Mouse (Mus musculus) midbrain, embryonic 11.5 days (tissue): Measurements from ENCODE around the gene Lrrn4. TPM values are rescaled to one million over a fixed set of nuclear protein-coding genes. Genes with fewer than 3 reads are reported as not detected.
A peak's percentile ranks its signal among the peaks of the same experiment; 100 is the strongest.

Source experiments
- ATAC-seq: fragments of 200-750 bp; cut with Nextera tagmentation; 2 replicates; pipeline ENCODE4 v1.8.0; 2017; ENCODE audit warnings: moderate TSS enrichment, moderate library complexity; ENCODE audit not compliant: low FRiP score
- DNase-seq: peaks from one replicate; pipeline ENCODE4 v3.0.0; 2015; ENCODE audit warnings: low spot score; ENCODE audit errors: missing footprints
- H3K27ac ChIP-seq: fragments of 300-500 bp; sonication (generic); 2 replicates; pipeline ENCODE4 v1.5.1; 2014; ENCODE audit warnings: low read depth, low read length
- H3K27me3 ChIP-seq: fragments of 300-500 bp; sonication (generic); 2 replicates; pipeline ENCODE4 v1.6.1; 2014; ENCODE audit warnings: mild to moderate bottlenecking, low read length, moderate library complexity, mixed read lengths; ENCODE audit not compliant: control insufficient read depth, insufficient read depth
- H3K36me3 ChIP-seq: fragments of 300-500 bp; sonication (generic); 2 replicates; pipeline ENCODE4 v1.6.1; 2014; ENCODE audit warnings: mild to moderate bottlenecking, low read length, moderate library complexity, mixed read lengths; ENCODE audit not compliant: control insufficient read depth, insufficient read depth
- H3K4me1 ChIP-seq: fragments of 300-500 bp; sonication (generic); 2 replicates; pipeline ENCODE4 v1.6.1; 2014; ENCODE audit warnings: low read length; ENCODE audit not compliant: control insufficient read depth, insufficient read depth
- H3K4me2 ChIP-seq: fragments of 300-500 bp; sonication (generic); 2 replicates; pipeline ENCODE4 v1.6.1; 2014; ENCODE audit warnings: mild to moderate bottlenecking, moderate library complexity
- H3K4me3 ChIP-seq: fragments of 300-500 bp; sonication (generic); 2 replicates; pipeline ENCODE4 v1.5.1; 2014; ENCODE audit warnings: low read depth, low read length
- H3K9ac ChIP-seq: fragments of 300-500 bp; sonication (generic); 2 replicates; pipeline ENCODE4 v1.6.1; 2014; ENCODE audit warnings: low read length
- H3K9me3 ChIP-seq: fragments of 300-500 bp; sonication (generic); 2 replicates; pipeline ENCODE4 v1.6.1; 2016; ENCODE audit warnings: low read length; ENCODE audit not compliant: control insufficient read depth
- WGBS: fragments of 180-500 bp; shearing (Covaris S2); extraction: QIAGEN DNeasy Blood & Tissue Kit; methylation state at CpG from one replicate; pipeline ENCODE4 v1.1.7; 2014; 5-methylcytosine and 5-hydroxymethylcytosine counted together
- polyA plus RNA-seq: library from polyadenylated mRNA; unstranded; fragments of >200 nt; fragmentation: Nextera tagmentation; extraction: Ambion mirVana; gene quantifications from 2 replicates; pipeline ENCODE4 v1.2.1, GENCODE M21; 2014

The Lrrn4 gene
- 0.14 and 0.18 TPM in 2 replicates for polyA plus RNA-seq

DNA sequence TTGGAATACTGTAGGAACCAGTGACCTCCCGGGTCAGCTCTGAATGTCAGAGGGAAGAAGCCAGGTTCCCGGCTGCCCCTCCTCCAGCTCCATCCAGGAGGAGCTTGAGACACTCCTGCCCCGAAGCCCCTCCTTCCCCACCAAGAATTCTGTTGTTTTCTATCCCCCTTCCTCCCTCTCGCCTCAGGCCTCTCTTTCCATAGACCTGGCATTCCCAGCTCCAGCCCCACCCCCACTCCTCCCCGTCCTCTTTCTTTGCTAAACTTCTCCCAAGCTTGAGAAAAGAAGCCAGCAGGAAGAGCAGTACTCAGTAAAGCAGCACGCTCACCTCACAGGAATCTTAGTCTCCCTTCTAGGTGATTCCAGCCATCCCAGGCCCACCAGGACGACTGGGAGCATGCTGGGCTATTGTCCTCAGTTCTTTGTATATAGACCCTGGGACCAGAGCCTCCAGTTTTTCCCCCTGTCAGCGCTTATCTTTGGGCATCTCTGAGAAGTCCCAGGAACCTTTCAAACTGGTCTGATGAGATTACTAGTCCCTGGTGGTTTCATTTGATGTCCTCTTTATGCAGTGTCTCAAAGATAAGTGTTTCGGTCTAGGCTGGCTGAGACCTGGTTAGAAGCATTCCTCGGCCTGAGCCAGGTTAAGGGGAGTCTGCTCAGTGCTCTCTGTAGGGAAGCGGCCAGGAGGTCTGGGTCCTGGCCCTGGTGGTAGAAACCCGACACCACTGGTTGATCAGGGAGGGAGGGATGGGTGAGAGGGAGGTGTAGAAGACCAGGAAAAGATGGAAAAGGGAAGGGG is at the start of gene Lrrn4:
Lrrn4 (minus strand) TSS at position 48 of the 802 bp plus-strand sequence.
- no peak within 1 kb of the TSS for H3K27ac ChIP-seq
- peak within 1 kb of the TSS; percentile 6; the same call in 1 of the 2 replicates for H3K9ac ChIP-seq
- H3K4me1 ChIP-seq = peaks cover 18% of the 10 kb centered on the region
- no peaks in the 10 kb centered on the region for H3K36me3 ChIP-seq
- peak within 1 kb of the TSS; percentile 53 for H3K4me3 ChIP-seq
- WGBS = 5% methylated on average over 12 of the region's 12 CpGs
- peak within 1 kb of the TSS; percentile 91 for H3K4me2 ChIP-seq
- ATAC-seq (no peak), DNase-seq (peak; percentile 87)
- H3K27me3 ChIP-seq = peaks cover 30% of the 10 kb centered on the region
- H3K9me3 ChIP-seq = no peaks in the 10 kb centered on the region

DNA sequence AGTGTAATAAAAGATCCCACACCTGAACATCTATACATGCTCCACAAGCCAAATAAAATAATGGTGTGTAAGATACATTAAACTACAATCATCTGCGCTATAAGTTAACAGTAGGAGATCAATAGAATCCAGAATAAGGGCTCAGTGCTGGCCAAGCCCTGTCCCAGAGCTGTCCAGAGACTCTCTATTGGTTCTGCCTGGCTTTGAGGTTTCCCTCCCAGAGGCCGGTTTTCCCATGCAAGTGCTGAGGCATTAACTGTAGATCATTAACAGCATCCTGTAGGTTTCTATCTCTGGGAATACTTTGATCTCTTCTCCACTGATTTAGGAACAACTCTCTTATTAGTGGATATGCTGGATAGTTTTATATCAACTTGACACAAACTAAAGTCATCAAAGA is 48.3 kb upstream of the Lrrn4 start:
- Histone ChIP-seq H3K27me3 (no peaks in the 10 kb centered on the region), H3K4me1 (no peaks in the 10 kb centered on the region), H3K27ac (no peak overlapping the region), H3K36me3 (no peaks in the 10 kb centered on the region), H3K4me3 (no peak overlapping the region), H3K9ac (no peak overlapping the region), H3K9me3 (no peaks in the 10 kb centered on the region), H3K4me2 (no peak overlapping the region)
- DNase-seq (no peak), ATAC-seq (no peak)
- 93% methylated on average over 2 of the region's 2 CpGs for WGBS

DNA sequence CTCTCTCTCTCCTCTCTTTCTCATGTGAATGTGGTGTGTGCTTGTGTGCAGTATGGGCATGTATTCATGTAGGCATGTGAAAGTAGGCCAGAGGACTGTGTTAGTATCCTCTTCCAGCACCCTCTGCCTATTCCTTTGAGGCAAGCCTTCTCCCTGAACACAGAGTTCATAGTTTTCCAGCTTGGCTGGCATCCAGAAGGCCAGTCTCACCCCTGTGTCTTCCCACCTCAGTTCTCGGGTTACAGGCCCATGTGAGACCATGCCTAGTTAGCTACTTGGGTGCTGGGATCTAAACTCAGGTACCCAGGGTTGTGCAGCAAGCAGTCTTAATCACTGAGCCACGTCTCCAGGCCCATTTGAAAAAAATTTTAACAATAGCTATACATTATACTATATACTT is 47.2 kb upstream of the Lrrn4 start:
- DNase-seq (no peak), ATAC-seq (no peak)
- H3K4me1 ChIP-seq = no peaks in the 10 kb centered on the region
- 59% methylated on average over 2 of the region's 2 CpGs for WGBS
- no peak overlapping the region for H3K4me3 ChIP-seq
- H3K36me3 ChIP-seq = no peaks in the 10 kb centered on the region
- no peak overlapping the region for H3K27ac ChIP-seq
- H3K4me2 ChIP-seq = no peak overlapping the region
- no peaks in the 10 kb centered on the region for H3K27me3 ChIP-seq
- H3K9me3 ChIP-seq = no peaks in the 10 kb centered on the region
- H3K9ac ChIP-seq = no peak overlapping the region

DNA sequence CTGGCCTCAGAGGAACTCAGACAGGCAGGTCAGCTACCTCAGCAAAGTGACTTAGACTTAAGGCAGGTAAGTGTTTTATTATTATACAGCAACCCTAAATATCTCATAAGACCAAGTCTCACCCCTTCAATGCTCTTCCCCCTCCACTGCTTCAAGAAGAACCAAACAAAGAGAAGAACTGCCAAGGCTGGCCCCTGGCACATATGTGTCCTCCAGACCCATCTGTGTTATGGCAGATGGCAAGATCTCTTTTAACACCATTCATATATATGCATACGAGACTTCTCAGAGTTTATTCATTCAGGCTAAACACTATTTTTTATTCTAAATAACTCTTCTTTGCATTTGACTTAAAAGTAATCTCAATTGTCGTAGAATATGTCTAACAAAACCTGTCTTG is 46.6 kb upstream of the Lrrn4 start:
- Histone ChIP-seq H3K9me3 (no peaks in the 10 kb centered on the region), H3K27me3 (no peaks in the 10 kb centered on the region), H3K4me1 (no peaks in the 10 kb centered on the region), H3K4me2 (no peak overlapping the region), H3K27ac (no peak overlapping the region), H3K4me3 (no peak overlapping the region), H3K36me3 (no peaks in the 10 kb centered on the region), H3K9ac (no peak overlapping the region)
- 78% methylated on average over 2 of the region's 2 CpGs for WGBS
- DNase-seq (no peak), ATAC-seq (no peak)

DNA sequence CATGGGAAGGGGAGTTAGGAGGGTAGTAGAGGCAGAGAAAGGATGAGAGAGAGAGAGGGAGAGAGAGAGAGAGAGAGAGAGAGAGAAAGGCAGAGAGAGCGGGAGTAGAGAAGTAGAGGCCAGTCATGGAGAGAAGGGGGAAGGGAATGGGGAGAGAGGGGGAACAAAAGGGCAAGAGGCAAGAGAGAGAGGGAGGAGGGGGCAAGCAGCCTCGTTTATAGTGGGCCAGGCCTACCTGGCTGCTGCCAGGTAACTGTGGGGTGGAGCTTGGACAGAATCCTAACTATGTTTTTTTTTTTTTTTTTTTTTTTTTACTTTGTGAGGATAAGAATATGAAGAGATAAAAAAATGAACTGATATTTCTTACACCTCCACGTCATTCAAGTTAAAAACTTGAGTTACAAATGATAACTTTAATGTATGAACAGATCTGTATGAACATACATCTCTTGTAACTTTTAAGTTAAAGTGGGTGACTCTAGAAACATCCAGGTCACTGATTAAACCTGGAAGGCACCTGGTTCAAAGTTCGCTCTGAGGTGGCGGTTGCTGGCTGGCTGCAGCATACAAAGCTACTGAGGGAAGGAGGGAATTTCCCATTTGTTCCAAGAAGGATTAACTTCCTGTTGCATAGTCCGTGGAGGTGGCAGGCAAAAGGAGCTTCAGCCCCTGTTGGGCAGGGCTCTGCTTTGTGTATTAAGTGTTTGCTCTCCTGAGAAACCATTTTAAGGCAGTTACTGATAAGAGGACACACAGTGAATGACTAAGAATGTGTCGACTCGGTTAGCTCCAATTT is 42.8 kb upstream of the Lrrn4 start:
- H3K9me3 ChIP-seq = no peaks in the 10 kb centered on the region
- 44% methylated on average over 8 of the region's 8 CpGs for WGBS
- no peak overlapping the region for H3K4me3 ChIP-seq
- H3K27me3 ChIP-seq = no peaks in the 10 kb centered on the region
- no peaks in the 10 kb centered on the region for H3K36me3 ChIP-seq
- H3K4me1 ChIP-seq = no peaks in the 10 kb centered on the region
- DNase-seq (no peak), ATAC-seq (no peak)
- H3K27ac ChIP-seq = no peak overlapping the region
- H3K4me2 ChIP-seq = no peak overlapping the region
- no peak overlapping the region for H3K9ac ChIP-seq

DNA sequence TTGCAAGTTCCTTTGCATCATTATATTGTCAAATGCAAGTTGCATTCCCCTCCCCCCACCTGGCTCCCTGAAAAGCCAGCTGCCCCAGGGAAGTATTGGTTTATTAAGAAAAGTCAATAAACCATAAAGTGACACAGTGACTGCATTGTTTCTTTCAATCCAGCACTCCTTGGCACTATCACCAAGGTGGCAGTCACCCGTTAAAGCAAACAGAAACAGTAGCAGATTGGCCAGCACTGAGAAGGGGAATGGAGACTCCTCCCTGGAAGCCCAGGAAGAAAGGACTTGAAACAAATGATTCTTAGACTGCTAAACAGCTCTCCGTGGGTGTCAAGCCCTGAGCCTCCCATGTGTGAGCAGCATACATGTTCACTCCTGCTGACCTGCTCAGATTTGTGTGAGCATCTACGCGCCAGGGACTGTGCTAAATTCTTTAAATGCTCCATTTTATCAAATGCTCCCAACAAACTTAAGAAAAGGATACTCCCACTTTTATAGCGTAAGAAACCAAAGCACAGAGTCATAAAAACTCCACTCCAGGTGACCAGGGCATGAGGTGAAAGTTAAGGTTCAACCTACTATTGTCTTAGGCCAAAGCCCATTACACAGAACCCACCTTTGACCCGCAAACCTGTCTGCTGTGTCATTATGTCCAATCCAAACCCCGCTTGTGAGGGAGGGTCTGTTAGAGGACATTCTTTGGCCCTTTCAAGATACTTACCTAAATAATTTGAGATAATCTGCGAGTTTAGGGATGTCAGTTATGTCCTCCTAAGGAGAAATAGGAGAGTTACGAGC is 41.6 kb upstream of the Lrrn4 start:
- H3K4me2 ChIP-seq = no peak overlapping the region
- no peak overlapping the region for H3K9ac ChIP-seq
- ATAC-seq (no peak), DNase-seq (no peak)
- H3K27ac ChIP-seq = no peak overlapping the region
- H3K4me3 ChIP-seq = no peak overlapping the region
- WGBS = 78% methylated on average over 9 of the region's 9 CpGs
- no peaks in the 10 kb centered on the region for H3K4me1 ChIP-seq
- no peaks in the 10 kb centered on the region for H3K9me3 ChIP-seq
- no peaks in the 10 kb centered on the region for H3K36me3 ChIP-seq
- H3K27me3 ChIP-seq = no peaks in the 10 kb centered on the region

DNA sequence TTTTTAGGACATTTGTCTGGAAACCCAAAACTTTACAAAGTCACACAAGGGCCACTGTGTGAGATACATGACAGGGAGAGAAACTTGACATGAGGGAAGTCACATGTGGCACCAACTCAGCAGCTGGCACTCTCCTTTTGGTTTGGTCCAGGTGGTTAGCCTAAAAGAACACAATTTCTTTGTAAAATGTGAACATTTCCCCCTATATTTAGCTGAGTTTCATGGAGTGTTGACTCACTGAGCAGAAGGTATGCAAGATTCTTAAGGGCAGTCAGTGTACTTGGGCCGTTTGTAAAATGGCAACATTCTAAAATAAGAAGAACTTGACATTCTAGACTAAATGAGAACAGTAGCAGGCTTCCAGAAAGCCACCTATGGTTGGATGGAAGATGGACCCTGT is 34.1 kb upstream of the Lrrn4 start:
- Histone ChIP-seq H3K9ac (no peak overlapping the region), H3K9me3 (no peaks in the 10 kb centered on the region), H3K4me3 (no peak overlapping the region), H3K4me1 (no peaks in the 10 kb centered on the region), H3K27ac (no peak overlapping the region), H3K27me3 (no peaks in the 10 kb centered on the region), H3K36me3 (no peaks in the 10 kb centered on the region), H3K4me2 (no peak overlapping the region)
- WGBS = 94% methylated on average over 1 of the region's 1 CpGs
- ATAC-seq (no peak), DNase-seq (no peak)

GRCm38 (mm10) chr2:132906763-132907162 is 26.1 kb upstream of the Lrrn4 start:
- Histone ChIP-seq H3K4me3 (no peak overlapping the region), H3K36me3 (no peaks in the 10 kb centered on the region), H3K27ac (no peak overlapping the region), H3K9me3 (no peaks in the 10 kb centered on the region), H3K9ac (no peak overlapping the region), H3K4me2 (no peak overlapping the region), H3K4me1 (no peaks in the 10 kb centered on the region), H3K27me3 (no peaks in the 10 kb centered on the region)
- ATAC-seq (no peak), DNase-seq (peak; percentile 86)
- 33% methylated on average over 8 of the region's 8 CpGs for WGBS
